Mouse (Mus musculus) gastrocnemius, postnatal 4 days (tissue): ENCODE results near the gene Gpr101. TPM values are rescaled to one million over a fixed set of nuclear protein-coding genes. Genes with fewer than 3 reads are reported as not detected.

Experiments
- DNase-seq, 2 experiments: peaks; one replicate each; pipeline ENCODE4 v3.0.0; 2021 to 2022; ENCODE audit warnings: low spot score in 2 of 2, mixed read lengths in 2 of 2
- long read RNA-seq, 2 experiments: library from polyadenylated mRNA; stranded (forward); transcript quantifications; one replicate each; pipeline ENCODE4 v2.0.0; 2021
- total RNA-seq, 2 experiments: library from RNA; stranded (reverse); gene quantifications; 2 replicates each; pipeline ENCODE4 v1.2.3; 2021

Gpr101 gene
- not detected for total RNA-seq
- long read RNA-seq, experiment 1, result 0 reads
- long read RNA-seq, experiment 2, result 0 reads

- DNase-seq, result no peak
Measured at GRCm38 (mm10) chrX:57503634-57504033, at the start of gene Gpr101. TSS of gene Gpr101 (minus strand) at chrX:57503757.

- DNase-seq, result no peak
Measured at GRCm38 (mm10) chrX:57521117-57522095, 17.8 kb upstream of the Gpr101 start.

GRCm38 (mm10) chrX:57506247-57506646 lies 2.7 kb upstream of the Gpr101 start:
- no peak for DNase-seq

Other genes with a start within 250 kb of the Gpr101 start
- gene Arhgef6, start 165.0 kb downstream of the Gpr101 start, total RNA-seq, result 10 to 100 TPM; 50.6 to 51.9 TPM
- gene Rbmx, start 110.7 kb downstream of the Gpr101 start, total RNA-seq, result 10 to 100 TPM; 46.1 to 53.9 TPM
- gene Gm364, start 94.6 kb downstream of the Gpr101 start, total RNA-seq, result not detected